Mouse (Mus musculus): ENCODE results near the gene Cotl1.

- no peak for TF ChIP-seq CTCF (conservative IDR thresholded peaks at IDR 0.05; ENCODE audit: low read length)
- TF ChIP-seq NANOG (IDR thresholded peaks at IDR 0.05; ENCODE audit: borderline replicate concordance, low read length): no peak
These were observed 33.7 kb downstream of the Cotl1 start for GRCm38 (mm10) chr8:119806422-119807263.
